Mouse (Mus musculus): ENCODE results near the gene Atp4a.

DNA sequence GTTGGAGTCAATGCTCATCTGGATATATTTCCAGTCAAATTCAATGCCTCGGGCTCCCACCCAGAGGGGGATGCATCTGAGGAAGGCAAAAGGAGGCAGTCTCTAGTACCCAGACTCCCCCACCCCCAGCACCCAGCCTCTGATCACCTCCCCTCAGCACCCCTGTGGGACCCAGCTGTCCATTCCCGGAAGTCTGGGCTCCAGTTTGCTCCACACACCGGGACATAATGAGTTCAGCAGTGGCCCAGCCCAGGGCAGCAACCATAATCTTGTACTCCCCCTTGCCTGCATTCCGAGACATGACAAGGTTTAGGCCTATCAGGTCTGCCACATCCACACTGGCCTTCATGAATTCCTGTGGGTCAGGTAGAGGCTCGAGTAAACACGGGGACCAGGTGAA is 16.2 kb downstream of the Atp4a start:
- TF ChIP-seq CTCF (IDR thresholded peaks at IDR 0.05; ENCODE audit: borderline replicate concordance, extremely low read depth, insufficient read depth, insufficient read length) (no peak), POLR2A (IDR thresholded peaks at IDR 0.05; ENCODE audit: borderline replicate concordance, extremely low read depth, insufficient read depth, insufficient read length, poor library complexity, severe bottlenecking) (no peak)

All from brain, embryonic 14.5 days (tissue).